Mouse (Mus musculus): ENCODE results near the gene Olfr330.
"Not testable (repeated sequence)": the region's sequence is repeated elsewhere in the genome, so short reads cannot be mapped to it uniquely, and the experiment has no call there.

The Olfr330 gene

DNA sequence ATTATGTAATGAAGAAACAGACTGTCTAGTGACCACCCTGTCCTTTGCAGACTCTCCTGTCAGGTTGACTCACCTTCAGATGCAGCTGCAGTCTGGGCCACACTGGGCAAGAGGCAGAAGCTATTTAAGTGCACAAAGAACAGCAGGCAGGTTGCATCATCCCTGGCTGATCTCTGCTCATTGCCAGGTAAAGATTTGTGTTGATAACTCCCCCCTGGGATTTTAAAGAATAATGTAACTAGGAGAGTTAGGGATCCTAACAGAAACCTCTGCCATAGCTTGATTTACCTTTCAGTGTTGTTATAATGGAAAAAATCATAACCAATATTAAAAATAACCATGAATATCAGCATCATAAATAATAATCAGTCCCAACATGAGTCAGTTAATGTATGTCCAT, at the start of gene Olfr330:
Olfr330 (minus strand) TSS at position 101 of the 400 bp plus-strand sequence.
- DNase-seq: not testable (repeated sequence)

DNA sequence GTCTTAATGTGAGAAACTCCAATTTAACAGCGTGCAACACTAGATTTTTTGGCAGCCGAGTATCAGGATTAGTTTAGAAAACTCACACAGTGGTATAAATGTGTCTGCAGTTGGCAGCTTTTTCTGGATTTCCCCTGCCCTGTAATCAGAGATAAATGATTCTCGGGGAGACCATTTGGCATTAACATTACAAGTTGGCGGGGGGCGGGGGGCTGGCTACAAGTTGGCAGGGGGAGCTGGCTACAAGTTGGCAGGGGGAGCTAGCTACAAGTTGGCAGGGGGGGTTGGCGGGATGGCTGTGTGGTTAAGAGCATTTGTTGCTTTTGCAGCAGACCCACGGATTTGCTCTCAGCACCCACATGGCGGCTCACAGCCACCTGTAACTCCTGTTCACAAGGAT, 44.0 kb upstream of the Olfr330 start:
- no peak for DNase-seq

DNA sequence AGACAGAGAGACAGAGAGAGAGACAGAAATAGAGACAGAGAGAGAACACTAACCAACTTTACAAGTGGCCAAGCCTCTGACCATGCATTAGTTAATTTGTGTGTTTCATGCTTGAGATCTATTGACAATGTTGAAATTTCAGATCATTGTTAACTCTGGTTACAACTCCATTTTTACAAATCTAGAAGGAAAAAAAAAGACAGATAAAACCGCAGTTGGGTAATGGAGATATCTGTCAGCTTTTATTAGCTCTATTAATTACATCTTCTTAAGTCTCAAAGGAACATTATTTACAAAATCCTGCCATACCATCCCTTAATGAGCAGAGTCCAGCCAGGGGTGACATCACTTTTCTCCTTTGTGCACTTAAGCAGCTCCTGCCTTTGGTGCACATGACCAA, 42.8 kb upstream of the Olfr330 start, which contains the start of gene Olfr325:
Olfr325 (plus strand) TSS at position 301 of the 400 bp plus-strand sequence.
- DNase-seq: no peak

DNA sequence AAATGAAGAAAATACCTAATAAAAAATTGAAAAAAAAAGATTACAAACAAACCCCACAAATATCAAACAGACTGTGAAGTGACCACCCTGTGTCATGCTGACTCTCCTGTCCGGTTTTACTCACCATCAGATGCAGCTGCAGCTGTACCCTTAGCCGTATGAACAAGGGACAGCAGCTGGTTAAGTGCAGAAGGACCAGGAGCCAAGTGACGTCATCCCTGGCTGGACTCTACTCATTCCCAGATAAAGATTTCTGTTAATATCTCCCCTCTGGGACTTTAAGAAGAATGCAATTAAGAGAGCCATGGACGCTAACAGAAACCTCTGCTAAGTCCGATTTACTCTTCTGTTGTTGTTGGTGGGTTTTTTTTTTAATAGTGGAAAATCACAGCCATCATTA, 35.8 kb upstream of the Olfr330 start, which contains the start of gene Olfr224:
Olfr224 (minus strand) TSS at position 149 of the 400 bp plus-strand sequence.
- no peak for DNase-seq

DNA sequence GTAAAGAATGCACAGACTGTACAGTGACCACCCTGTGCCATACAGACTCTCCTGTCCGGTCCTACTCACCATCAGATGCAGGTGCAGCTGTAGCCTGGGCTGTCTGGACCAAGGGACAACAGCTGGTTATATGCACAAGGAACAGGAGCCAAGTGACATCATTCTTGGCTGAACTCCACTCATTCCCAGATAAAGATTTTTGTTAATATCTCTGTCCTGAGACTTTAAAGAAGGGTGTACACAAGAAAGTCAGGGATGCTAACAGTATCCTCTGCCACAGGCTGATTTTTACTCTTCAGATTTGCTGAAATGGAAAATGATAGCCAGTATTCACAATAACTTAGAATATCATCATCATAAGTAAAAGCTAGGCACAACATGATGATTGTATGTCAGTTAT, 20.9 kb upstream of the Olfr330 start, which contains the start of gene Olfr328:
Olfr328 (minus strand) TSS at position 101 of the 400 bp plus-strand sequence.
- no peak for DNase-seq

DNA sequence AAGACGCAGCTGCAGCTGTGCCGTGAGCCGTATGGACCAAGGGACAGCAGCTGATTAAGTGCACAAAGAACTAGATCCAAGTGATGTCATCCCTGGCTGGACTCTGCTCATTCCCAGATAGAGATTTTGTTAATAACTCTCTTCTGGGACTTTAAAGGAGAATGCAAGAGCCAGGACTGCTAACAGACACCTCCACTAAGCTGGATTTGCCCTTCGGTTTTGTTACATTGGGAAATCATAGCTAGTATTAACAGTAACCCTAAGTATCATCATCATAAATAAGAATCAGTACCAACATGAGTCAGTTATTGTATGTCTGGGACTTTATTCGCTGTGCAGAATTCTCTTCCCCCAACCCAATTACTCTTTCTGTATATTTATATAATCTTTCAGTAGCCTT, 11.7 kb upstream of the Olfr330 start, which contains the start of gene Olfr329-ps:
Olfr329-ps (minus strand) TSS at position 101 of the 400 bp plus-strand sequence.
- DNase-seq: no peak

DNA sequence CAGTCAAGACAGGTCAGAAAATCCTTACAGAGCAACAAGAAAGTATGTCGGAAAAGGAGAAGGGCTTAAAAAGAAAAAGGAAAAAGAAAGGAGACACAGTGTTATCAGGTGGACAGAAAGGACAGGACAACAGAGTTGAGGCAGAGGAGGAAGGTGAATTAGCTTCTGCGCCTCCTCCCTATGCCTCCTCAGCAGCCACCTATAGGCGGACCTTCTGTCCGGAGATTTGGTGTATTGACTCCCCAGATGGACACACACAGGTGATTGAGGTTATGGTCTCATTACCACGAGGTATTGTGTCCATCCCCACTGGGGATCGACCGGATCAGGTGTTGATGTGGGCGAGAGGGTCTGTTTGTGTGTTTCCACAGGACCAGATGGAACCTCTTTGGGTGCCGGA, 14.9 kb downstream of the Olfr330 start:
- not testable (repeated sequence) for DNase-seq

DNA sequence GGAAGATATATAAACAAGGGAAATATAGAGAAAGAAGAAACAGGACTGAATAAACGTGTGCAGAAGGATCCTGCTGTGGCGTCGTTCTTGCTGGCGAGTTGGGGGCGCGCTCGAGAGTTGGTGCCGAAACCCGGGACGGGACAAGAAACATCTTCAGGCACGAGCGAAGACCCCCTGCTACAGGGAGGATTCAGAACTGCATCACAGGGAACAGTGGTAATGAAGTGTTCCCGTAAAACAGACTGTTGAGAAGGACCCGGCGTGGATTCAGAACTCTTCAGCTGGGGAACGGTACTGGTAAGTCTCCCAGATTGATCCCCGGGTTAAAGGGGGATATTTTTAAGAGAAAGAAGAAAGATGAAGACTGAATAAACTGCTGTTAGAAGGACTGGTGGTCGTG, 15.7 kb downstream of the Olfr330 start:
- DNase-seq: not testable (repeated sequence)

DNA sequence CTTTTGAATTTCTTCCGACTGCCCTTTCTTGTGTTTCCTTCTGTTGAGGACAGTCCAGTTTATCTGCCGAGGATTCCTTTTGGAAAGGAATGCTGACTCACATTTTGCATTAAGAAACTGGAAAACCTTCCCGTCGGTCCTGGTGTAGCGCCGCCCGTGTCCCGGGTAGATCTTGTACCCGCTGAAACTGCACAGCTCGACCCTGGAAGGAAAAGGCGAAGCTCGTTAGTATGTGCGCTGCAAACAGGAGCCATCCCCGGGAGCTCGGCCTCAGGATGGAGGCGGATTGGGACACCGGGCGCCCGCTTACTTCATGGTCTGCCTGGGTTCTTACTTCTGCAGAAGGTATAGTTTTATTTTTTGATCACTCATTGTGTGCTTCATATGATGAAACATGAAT, 25.6 kb downstream of the Olfr330 start:
- DNase-seq: not testable (repeated sequence)

DNA sequence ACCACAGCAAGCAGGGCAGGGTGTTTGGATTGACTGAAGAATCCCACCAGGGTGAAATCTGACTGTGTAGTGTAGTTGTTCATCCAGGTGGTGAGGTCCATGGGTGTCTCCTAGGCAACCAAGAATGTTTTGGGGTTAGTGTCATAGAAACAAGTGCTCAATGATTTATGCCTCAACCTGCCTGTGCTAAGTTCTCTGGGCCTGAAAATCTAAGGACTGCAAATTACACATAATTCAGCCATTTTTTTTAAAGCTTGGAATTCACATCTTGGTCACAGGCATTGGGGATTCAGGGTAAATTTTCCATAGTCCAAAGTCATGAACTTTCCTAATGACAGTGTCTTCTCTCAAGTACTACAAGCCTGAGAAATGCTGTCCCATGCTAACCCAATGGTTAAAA, 32.2 kb downstream of the Olfr330 start, which contains the start of gene Olfr331:
Olfr331 (minus strand) TSS at position 101 of the 400 bp plus-strand sequence.
- not testable (repeated sequence) for DNase-seq

DNA sequence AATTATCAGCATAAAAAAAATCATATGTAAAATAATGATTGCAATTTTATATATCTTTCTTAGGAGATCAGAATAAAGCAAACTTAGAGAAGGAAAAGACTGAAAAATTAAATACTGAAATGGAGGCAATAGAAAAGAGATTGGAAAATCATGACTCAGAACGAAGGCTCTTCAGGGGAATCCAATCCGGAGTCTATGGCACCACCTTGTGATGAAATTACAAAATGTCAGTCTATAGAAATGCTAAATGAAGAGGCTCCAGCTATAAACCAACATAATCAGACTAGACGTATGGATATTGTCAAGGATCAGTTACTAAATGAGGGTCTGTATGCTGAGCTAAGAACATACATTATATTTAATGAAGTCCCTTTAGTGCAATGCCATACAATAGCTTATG, 35.3 kb downstream of the Olfr330 start:
- no peak for DNase-seq

DNA sequence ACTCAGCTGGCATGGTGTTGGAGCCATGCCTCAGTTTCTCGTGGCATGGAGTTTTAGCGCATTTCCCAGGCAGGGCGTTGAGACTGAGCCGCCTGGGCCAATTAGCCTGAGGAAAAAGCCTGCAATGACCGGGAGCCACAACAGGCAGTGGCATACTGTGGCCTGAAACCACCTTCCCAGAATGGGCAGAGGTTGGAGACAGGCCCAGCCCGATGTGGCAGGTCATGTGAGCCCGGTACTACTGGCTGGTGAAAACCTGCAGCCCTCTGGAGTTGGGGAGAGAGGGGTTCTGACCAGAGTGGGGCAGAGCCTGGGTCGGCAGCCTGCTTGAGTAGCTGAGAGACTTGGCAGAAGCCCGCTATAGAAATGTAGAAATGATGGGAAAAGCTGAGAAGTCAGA, 35.9 kb downstream of the Olfr330 start:
- DNase-seq: no peak

DNA sequence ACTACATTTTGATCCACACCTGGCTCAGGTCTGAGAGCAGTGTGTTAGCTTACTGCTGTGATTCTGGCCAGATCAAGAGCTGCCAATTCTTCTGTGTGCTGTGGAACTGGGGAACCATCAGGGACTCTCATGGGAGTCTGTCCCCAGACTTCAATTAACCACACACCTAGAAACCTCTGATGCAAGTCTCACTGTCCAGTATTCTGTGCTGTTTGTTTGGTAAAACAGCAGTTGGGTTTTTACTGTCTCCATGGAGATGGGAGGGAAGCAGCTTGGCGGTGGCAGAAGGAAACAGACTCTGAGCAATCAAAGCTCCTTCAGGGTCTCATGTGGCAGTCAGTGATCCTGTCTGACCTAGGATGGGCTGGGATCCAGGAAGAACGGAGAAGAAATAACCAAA, 42.2 kb downstream of the Olfr330 start, which contains the start of gene Olfr332:
Olfr332 (minus strand) TSS at position 101 of the 400 bp plus-strand sequence.
- no peak for DNase-seq

Measured in liver (tissue).